Mouse (Mus musculus) left cerebral cortex, postnatal 10 days (tissue): Measurements from ENCODE around the gene Map3k9. TPM values are rescaled to one million over a fixed set of nuclear protein-coding genes. Genes with fewer than 3 reads are reported as not detected.

Experiments used
- DNase-seq, 2 experiments: peaks; one replicate each; pipeline ENCODE4 v3.0.0; 2021 to 2022; ENCODE audit warnings: low spot score in 2 of 2, mixed read lengths in 1 of 2; ENCODE audit errors: extremely low spot score in 1 of 2
- intact Hi-C: fragments of 180-260 bp; cut with DNase I; formaldehyde crosslinking; loops from one replicate; pipeline ENCODE4 v1.15.1; 2025
- total RNA-seq, 2 experiments: library from RNA; stranded (reverse); gene quantifications; 2 replicates each; pipeline ENCODE4 v1.2.3; 2021

The Map3k9 gene
- total RNA-seq, 2 experiments from 2014 or later, result 69.4 to 71.9 TPM

GRCm38 (mm10) chr12:81792511-81793218, 11.7 kb upstream of the Map3k9 start:
- DNase-seq, result no peak
- intact Hi-C loops, result no loop called here

GRCm38 (mm10) chr12:81789499-81789898, 8.5 kb upstream of the Map3k9 start:
- intact Hi-C loops, result loop anchor here (5.0 kb wide), 1 partner anchor 807 kb away; no protein-coding TSS in a partner anchor
- no peak for DNase-seq

GRCm38 (mm10) chr12:81788672-81789084, 7.7 kb upstream of the Map3k9 start:
- DNase-seq, result peak; percentile 86 to 91
- intact Hi-C loops, result loop anchor here (1.0 to 5.0 kb wide), 2 partner anchors 169 to 806 kb away; no protein-coding TSS in a partner anchor

GRCm38 (mm10) chr12:81787262-81787661, 6.3 kb upstream of the Map3k9 start:
- no peak for DNase-seq
- intact Hi-C loops, result loop anchor here (5.0 kb wide), 1 partner anchor 805 kb away; no protein-coding TSS in a partner anchor

- no peak for DNase-seq
- intact Hi-C loops, result loop anchor here (5.0 kb wide), 2 partner anchors 46 to 151 kb away; partner anchors contain the start of gene Ttc9
Measured at GRCm38 (mm10) chr12:81783301-81783700, 2.3 kb upstream of the Map3k9 start.

- intact Hi-C loops, result loop anchor here (5.0 kb wide), 2 partner anchors 45 to 150 kb away; partner anchors contain the start of gene Ttc9
- no peak for DNase-seq
Measured at GRCm38 (mm10) chr12:81782606-81783005, 1.6 kb upstream of the Map3k9 start.

- intact Hi-C loops, result loop anchor here (5.0 kb wide), 2 partner anchors 43 to 148 kb away; partner anchors contain the start of gene Ttc9
- peak in 1 of 2 experiments; percentile 57 for DNase-seq
Measured at GRCm38 (mm10) chr12:81780271-81781093, 493 bp downstream of the Map3k9 start.

GRCm38 (mm10) chr12:81779831-81780230, 1.1 kb downstream of the Map3k9 start:
- peak in 1 of 2 experiments; percentile 25 for DNase-seq
- intact Hi-C loops, result loop anchor here (5.0 kb wide), 2 partner anchors 43 to 148 kb away; partner anchors contain the start of gene Ttc9

- DNase-seq, result peak in 1 of 2 experiments; percentile 21
- intact Hi-C loops, result no loop called here
Measured at GRCm38 (mm10) chr12:81776191-81776590, 4.8 kb downstream of the Map3k9 start.

GRCm38 (mm10) chr12:81775641-81776040, 5.3 kb downstream of the Map3k9 start:
- DNase-seq, result peak; percentile 18 to 39
- intact Hi-C loops, result no loop called here

GRCm38 (mm10) chr12:81774186-81774585, 6.8 kb downstream of the Map3k9 start:
- intact Hi-C loops, result no loop called here

GRCm38 (mm10) chr12:81769458-81769857, 11.5 kb downstream of the Map3k9 start:
- intact Hi-C loops, result no loop called here
- no peak for DNase-seq

More at GRCm38 (mm10) chr12:81774186-81774585, 6.8 kb downstream of the Map3k9 start:
- DNase-seq, result peak in 1 of 2 experiments; percentile 5

GRCm38 (mm10) chr12:81765386-81765785, 15.6 kb downstream of the Map3k9 start:
- intact Hi-C loops, result no loop called here
- DNase-seq, result no peak

GRCm38 (mm10) chr12:81764370-81764769, 16.6 kb downstream of the Map3k9 start:
- no peak for DNase-seq
- intact Hi-C loops, result no loop called here

- intact Hi-C loops, result no loop called here
- DNase-seq, result peak in 1 of 2 experiments; percentile 52
Measured at GRCm38 (mm10) chr12:81754651-81755050, 26.3 kb downstream of the Map3k9 start.

GRCm38 (mm10) chr12:81751116-81751515, 29.9 kb downstream of the Map3k9 start:
- DNase-seq, result no peak
- intact Hi-C loops, result no loop called here

GRCm38 (mm10) chr12:81748918-81749317, 32.1 kb downstream of the Map3k9 start:
- intact Hi-C loops, result no loop called here

GRCm38 (mm10) chr12:81748021-81748576, 32.9 kb downstream of the Map3k9 start:
- intact Hi-C loops, result no loop called here
- DNase-seq, result no peak

More at GRCm38 (mm10) chr12:81748918-81749317, 32.1 kb downstream of the Map3k9 start:
- DNase-seq, result no peak
